Mouse (Mus musculus) E14TG2a.4 (cell line): ENCODE data around the gene Kif1a.

Experiments used
- CTCF ChIP-seq: conservative IDR thresholded peaks from 2 replicates; pipeline ENCODE4 v1.5.1; 2014; ENCODE audit warnings: low read length
- NANOG ChIP-seq: IDR thresholded peaks from 2 replicates; pipeline ENCODE4 v1.6.1; 2014; ENCODE audit warnings: borderline replicate concordance, low read length, mixed read lengths
- POU5F1 ChIP-seq: IDR thresholded peaks from 2 replicates; pipeline ENCODE4 v1.6.1; 2014; ENCODE audit warnings: low read length, borderline replicate concordance

DNA sequence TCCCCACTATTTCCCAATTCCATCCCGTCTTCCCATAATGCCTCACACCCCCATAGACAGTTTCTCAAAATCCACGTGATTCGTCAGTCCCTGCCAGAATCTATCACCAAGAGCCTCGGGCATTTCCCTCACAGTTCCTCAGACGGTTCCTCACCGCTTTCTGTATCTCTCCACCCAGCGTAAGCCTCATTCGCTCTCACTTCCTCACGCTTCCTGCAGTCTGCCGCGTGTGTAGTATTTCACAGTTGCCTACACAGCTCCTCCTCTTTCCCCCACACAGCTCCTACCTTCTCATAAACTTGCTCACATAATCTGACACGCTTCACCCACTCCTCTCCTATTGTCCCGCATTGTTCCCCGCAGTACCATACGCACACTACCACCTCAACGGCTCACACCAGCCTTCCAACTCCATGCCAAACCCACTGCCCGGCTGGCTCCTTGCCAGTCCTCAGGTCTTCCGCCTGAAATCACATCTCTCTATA is 30.2 kb downstream of the Kif1a start:
- TF ChIP-seq CTCF = no peak
- no peak for TF ChIP-seq NANOG
- no peak for TF ChIP-seq POU5F1
